Mouse (Mus musculus): ENCODE measurements around the gene Casp4.

Casp4 gene

DNA sequence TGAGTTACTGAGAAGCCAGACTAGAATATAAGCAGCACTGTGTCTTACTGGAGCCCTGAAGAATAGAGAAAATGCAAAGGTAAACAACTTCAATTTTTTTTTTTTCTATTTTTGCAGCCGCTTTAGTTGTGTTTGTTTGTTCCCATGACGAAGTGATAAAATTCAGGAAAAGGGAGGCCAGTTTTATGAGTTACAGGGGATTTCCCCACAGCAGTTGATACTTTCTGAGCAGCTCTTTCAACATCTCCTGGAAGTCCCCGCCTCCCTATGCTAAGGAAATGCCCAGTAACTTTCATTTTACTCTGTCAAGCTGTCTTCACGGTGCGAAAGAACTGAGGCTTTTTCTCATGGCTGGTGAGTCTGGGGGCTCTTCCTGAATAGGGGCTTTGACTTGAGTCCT lies at the start of gene Casp4:
Gene Casp4, plus strand, starts transcription at position 268 of the 400 bp plus-strand sequence.
- peak; percentile 68 for DNase-seq

DNA sequence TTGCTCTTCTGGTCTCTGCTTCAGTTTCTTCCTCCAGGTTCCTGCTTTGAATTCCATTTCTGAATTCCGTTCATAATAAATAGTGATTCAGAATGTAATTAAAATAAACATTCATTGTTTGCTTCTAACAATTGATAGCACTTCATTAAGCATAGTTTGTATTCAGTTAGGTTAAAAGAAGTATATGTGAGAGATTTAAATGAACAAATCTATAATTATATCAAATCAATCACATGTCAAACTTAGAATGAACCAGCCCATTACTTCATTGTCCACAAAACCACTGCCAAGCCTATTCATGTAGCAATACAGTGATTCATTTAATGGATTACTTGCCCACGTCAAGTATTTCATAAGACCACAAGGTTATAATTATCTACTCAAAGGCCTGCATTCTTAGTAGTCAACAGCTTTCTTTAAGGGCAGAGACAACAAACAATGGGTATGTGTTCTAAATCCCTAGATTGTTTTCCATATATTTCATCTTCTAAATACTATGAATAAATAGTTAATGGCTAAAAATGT lies 44.6 kb upstream of the Casp4 start:
- no peak for DNase-seq

DNA sequence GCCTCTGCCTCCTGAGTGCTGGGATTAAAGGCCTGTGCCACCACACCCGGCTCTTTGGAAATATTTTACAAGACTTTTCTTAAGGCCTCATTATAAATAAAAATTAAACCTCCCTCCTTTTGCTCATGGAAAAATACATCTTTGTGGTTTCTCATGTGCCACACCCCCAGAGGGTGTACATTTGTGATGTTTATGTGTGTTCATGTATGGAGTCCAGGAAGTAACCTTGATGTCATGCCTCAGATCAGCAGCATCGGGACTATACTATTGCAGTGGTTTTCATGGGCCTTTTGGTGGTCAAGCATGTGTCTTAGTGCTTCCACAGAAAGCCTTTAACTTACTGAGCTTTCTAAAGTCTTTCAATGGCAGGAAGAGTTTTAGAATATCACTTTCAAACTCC lies 38.4 kb upstream of the Casp4 start:
- DNase-seq, result no peak

DNA sequence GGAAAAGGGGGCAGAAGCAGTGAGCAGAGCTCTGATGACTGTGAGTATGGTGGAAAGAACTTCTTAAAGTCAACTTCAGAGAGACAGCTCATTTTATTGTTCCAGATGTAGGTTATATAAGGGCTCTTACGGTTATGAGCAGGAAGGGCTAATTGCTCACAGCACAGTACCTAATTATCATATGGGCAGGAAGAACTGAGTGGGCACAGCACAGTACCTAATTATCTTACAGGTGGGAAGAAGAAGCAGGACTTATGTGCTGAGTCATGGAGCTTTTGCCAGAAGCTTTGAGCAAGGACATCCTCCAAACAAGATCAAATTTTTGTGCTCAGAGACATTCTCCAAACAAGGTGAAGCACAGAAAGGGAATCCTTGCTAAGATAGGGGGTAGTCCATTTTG lies 37.7 kb upstream of the Casp4 start:
- DNase-seq, result no peak

DNA sequence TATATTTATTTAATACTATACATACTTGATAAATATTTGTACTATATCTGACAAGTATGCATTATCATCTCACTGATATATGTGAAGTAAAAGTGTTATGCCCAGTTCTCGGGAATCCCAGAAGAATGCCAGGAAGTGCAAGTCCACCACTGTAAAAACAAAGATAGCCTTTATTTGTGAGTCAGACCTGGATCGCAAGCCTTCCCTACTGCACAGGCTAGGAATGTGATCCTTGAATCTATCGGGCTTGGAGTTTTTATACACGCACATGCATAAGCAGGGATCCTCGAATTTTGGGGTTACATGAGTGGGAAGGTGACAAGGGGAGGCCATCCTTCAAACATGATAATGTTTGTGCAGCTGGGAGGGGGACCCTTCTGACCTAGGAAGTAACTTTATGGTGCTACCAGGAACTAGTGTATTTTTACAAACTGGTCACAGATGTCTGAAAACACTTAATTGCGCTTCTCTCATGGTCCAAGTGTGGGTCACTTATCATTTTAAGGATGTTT lies 37.2 kb upstream of the Casp4 start:
- DNase-seq, result no peak

DNA sequence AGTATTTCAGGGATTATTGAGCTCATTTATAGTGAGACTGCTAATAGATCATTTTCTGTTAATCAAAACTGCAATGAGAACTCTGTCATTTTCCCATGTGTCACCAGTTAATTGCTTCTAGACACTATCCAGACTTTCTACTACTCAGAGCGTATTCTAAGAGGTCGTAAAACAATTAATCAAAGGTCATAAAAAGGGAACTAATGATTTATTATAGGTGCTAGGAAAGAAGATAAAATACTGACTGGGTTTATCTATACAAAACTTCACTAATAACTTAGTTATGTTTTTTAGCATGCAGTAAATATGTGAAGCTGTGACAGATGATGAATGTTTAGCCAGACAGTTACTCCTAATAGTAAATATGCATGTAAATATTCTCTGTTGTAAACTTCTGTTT lies 22.6 kb upstream of the Casp4 start:
- no peak for DNase-seq

DNA sequence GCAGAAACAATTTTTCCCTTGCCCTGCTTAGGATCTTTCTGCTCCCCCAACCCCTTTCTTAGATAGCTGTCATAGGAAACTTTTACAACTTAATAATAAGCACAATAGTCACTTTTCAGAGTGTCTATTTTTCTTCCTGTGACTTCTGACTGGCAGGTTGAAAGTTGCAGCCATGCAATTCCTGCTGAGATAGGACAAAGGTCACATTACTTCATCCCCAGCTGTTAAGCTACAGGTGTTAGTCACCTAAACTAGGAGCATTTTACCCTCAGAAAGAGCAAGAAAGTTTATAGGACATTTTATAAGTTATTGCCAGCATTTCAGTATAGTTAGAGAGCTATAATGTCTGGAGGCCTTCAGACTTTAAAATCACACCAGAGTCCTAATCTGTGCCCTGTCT lies 22.0 kb upstream of the Casp4 start:
- DNase-seq, result no peak

DNA sequence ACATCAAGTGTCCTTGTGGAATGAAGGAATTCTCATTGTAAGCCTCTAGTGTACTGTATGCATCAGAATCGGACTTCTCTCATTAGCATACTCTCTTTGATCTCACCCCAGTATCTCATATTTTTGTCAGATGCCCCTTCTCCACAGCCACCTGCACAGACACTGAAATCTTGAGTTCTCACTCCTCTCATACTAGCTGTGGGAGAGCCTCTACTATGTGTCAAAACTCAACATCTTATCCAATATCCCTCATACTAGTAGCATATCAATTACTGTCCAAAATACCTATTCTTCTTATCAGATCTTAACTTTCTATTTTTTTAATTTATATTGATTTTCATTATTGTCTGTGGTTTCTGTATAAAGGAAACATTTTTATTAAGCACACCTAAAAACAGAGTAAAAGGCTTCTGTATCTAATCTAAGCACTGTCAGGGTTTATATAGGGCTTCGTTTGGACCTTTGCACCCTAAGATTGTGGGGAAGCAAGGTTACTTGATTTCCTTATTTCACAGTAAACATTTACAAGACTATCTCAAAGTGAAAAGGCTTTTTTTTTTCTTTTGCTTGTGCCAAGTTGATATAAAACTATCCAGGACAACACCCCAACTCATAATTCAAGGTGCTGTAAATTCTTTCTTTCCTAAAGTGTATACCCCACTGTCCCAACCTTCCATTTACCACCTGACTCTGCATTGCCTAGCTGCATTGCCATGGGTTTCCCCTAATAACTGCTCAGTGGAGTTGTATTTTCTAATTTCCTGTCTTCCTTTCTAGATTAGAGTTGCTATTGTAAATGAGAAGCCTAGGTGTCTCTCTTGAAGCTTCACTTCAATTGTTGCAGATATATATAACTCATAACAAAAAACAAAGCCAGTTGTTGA lies 12.0 kb upstream of the Casp4 start:
- no peak for DNase-seq

DNA sequence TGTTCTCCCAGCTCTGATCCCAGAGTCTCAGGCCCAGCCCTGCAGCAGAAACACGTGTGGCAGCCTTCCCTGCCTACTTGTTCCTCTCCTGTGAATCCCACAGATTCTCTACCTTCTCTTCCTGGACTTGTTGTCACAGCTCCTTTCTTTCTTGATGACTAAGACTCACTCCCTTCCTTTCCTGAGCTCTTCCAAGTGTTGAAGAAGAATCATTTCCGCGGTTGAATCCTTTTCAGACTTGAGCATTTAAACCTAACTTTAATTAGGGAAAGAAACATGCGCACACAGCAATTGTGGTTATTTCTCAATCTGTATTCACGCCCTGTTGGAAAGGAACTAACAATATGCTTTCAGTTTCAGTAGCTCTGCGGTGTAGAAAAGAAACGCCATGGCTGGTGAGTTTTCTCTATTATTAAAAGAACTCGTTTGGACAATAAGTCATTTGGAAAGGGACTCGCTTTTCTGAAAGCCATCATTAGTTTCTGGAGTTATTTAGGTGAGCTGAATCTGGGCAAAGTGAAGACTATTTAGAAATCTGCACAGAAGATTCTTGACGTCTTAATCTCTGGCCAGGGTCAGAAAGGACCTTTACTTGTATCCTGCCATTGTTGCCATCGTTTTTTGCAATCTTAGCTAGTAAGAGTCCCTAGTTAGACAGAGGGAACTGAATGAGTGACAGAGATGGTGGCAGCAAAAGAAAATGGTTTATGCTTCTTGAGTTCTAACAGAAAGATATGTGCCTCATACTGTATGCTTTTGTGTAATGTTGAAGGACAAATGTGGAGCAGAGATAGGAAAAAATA lies 10.1 kb upstream of the Casp4 start, which contains the start of gene Casp1:
Gene Casp1, plus strand, starts transcription at position 189 of the 803 bp plus-strand sequence.
- DNase-seq, result peak; percentile 45

DNA sequence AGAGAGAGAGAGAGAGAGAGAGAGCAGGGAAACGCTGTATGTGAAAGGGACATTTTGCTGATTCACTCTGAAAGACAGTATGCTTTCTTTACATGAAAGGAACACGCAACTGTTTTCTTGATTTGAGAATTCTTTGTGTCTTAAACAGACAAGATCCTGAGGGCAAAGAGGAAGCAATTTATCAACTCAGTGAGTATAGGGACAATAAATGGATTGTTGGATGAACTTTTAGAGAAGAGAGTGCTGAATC lies 9.6 kb upstream of the Casp4 start:
- no peak for DNase-seq

DNA sequence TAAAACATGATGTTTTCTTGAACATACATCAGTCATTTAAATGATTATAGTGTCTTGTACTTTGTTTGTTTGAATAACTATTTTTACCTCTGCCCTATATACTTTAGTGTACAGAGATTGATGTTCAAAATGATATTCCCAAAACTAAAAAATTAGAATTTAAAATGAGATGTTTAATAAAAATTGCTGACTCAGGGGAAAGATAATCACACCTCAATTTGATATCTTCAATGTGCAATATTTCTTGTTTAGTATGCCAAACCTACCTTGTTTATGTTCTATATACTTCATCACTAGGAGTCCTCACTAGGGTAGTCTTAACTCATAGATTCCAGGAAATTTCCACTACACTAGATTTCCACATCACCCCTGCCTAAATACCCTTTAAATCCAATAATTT lies 1.5 kb downstream of the Casp4 start:
- no peak for DNase-seq

DNA sequence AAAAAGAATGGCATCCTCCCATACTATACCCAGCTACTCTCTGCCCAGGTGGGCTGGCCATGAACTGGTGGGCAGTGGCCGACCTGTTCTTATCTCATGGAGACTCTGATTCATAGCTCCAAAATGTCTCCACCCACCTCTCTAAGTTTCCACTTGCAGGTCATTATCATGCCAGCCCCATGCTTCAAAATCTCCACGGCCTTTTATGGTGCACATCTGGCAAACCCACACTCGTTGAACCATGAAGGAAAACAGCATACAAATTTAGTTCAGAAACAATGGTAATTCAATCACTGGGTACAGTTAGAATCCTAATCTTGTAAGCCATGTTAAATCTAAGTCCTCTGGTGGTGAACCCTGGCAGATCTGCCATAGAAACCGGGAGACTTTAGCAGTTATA lies 2.8 kb downstream of the Casp4 start:
- peak; percentile 30 for DNase-seq

DNA sequence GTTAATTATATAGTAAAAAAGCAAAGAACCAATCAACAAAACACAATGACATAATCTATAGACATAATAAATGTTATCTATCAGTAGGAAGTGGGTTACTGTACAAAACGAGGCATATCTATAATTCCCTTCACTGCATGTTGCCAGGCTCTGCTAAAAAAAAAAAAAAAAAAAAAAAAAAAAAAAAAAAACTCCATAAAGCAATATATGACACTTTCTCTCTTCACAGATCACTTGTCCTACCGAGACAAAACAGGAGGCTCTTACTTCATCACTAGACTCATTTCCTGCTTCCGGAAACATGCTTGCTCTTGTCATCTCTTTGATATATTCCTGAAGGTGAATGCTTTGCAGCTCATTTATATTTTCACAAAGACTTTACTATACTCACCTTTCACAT lies 19.6 kb downstream of the Casp4 start:
- no peak for DNase-seq

DNA sequence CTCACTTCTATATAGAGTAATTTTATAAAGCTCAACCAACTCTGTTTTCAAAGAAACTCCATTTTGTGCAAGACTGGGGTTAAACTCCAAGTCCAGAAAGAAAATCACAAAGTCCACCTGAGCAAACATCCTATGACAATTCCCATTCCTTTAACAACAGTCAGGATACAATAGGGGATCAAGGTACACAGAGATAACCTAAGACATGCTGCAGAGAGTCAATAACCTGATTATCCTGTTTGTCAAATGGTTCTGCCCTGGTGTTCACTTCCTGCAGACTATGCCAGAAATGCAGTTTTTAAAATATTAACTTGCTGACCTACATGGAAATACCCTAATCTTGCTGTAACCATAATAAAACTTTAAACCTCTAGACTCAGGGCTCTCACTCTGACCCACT lies 23.8 kb downstream of the Casp4 start:
- DNase-seq, result no peak

DNA sequence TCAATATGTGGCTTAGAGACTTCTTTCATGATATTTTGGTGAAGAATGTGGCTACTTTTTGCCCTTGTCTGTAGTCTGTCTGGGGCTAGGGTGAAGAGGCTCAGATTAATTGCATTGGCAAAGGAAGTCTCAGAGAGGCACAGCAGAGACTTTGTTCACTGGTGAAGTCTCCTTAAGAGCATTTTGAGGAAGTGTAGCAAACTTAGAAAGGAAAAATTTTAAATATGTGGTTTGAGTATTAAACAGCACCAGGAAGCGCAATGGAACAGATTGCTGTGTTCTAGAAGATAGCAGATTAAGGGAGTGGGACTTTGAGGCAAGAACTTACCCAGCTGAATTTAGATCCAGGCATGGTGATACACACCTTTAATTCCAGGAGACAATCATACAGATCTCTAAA lies 24.8 kb downstream of the Casp4 start:
- no peak for DNase-seq

DNA sequence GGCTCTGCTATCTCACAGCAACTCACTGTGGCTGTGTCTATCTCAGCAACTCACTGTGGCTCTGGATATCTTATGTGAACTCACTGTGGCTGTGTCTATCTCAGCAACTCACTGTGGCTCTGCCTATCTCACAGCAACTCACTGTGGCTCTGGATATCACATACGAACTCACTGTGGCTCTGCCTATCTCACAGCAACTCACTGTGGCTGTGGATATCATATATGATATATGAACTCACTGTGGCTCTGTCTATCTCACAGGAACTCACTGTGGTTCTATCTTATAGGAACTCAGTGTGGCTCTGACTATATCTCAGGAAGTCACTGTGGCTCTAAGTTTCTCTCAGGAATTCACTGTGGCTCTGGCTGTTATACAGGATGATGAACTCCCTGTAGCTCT lies 34.5 kb downstream of the Casp4 start:
- DNase-seq, result no peak

DNA sequence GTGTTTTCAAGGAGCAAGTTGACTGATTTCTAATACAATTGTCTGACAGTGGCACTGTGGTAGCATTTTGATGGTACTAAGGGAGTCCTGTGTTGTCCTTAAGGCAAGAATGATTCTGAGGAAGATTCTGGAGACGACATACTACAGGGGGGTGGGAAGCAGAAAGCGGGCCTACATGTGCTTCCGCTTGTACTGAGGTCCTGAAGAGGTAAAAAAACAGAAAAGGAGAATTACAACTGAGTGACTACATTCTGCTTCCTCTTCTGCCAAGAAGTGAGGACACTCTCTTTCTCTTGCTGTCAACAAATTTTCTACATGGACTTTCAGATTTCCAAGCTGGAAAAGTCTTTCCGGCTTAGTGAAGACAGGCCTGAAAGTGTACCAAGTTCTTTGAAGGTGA lies 35.5 kb downstream of the Casp4 start:
- no peak for DNase-seq

DNA sequence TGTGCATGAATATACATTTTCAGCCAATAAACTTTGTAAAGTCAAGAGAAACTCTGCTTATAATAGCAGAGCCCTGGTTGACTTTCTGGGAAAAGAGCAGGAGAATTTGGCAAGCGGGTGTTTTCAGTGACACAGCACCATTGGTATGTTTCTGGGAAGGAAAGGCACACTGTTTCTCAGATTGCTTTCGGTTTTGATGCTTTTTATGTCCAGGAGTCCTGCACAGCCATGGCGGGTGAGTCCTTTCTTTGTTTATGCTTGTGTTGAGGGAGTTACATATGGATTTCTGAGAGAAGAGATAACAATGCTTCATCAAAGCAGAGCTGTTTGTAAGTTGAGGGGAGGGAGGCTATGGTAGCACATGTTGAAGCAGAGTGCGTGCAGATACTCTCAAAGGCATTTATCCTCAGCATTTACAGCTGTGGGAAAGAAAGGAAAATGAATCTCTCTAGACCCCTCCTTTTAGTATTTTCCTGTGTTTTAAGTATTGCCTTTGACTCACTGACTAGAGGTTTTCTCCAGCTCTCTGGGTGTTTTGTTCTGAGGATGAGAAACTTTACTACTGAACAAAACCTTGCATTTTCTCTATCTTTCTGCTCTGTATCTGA lies 36.8 kb downstream of the Casp4 start, which contains the start of gene Casp12:
Gene Casp12, plus strand, starts transcription at position 140 of the 608 bp plus-strand sequence.
- DNase-seq, result peak; percentile 37

DNA sequence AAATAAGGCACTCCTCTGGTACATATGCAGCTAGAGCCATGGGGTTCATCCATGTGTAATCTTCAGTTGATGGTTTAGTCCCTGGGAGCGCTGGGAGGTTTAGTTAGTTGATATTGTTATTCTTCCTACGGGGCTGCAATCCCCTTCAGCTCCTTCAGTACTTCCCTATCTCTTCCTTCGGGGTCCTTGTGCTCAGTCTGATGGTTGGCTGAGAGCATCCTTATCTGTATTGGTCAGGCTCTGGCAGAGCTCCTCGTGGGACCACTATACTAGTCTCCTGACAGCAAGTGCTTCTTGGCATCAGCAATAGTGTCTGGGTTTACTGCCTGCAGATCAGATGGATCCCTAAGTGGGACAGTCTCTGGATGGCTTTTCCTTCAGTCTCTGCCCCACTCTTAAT lies 38.8 kb downstream of the Casp4 start:
- DNase-seq, result no peak

DNA sequence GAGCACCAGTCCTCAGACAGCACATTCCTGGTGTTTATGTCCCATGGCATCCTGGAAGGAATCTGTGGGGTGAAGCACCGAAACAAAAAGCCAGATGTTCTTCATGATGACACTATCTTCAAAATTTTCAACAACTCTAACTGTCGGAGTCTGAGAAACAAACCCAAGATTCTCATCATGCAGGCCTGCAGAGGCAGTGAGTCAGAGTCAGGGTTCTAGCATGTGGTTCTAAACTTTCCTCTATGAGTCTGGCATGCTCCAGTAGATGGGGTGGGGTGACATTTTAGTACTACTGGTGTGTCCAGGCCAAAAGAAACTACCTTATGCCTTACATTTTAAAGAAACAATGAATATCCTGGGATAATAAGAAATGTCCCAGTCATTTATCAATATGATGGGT lies 45.0 kb downstream of the Casp4 start:
- DNase-seq, result no peak

DNA sequence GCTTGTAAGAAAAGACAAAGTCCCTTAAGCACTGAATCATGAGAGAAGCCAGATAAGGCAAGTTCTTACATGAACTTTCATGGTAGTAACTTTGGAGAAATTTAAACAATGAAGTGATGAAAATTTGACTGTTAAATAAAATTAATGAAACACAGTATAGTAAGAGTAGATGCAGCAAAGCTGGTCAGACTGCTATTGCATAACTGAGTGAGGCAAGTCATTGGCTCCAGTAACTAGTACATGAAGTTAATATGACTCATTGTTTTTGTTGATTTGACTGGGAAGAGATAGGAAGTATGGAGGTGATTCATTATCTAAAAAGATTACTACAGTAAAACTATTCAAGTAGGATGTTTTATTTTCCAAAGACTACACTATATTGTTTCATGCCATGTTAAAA lies 48.2 kb downstream of the Casp4 start:
- peak; percentile 19 for DNase-seq
